Mouse (Mus musculus) adrenal gland (tissue): ENCODE data around the gene Cbx5.

Source experiments
- intact Hi-C: fragments of 180-260 bp; cut with DNase I; formaldehyde crosslinking; loops from one replicate; pipeline ENCODE4 v1.15.1; 2025

The Cbx5 gene

DNA sequence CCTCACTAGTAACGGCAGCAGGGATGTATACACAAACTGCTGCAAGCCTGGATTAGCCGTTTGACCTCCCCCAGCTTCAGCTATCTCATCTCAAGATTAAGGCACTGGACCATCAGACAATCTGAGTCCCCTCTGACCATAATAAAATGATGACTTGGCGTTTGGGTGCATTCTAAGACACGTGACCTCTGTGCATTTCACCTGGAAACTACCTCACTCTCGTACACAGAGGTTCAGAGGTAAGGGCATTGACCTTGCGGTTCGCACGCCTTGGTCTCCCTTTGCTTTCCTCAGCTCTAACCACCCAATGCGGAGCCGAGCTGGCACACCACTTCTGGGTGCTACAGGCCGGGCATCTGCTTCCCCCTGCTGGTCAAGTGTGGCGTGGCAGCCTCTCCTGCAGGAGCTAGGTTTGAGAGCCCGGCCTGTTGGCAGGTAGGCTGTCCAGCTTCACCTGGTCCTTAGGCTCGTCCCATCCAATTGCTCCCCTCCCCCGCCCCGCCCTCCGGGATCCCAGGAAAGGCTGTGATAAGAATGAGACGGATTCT, 62.7 kb downstream of the Cbx5 start:
- intact Hi-C loops = loop anchor here (2.0 to 5.0 kb wide), 3 partner anchors 190 to 415 kb away; partner anchors contain the start of genes Hoxc10 and Hoxc5

DNA sequence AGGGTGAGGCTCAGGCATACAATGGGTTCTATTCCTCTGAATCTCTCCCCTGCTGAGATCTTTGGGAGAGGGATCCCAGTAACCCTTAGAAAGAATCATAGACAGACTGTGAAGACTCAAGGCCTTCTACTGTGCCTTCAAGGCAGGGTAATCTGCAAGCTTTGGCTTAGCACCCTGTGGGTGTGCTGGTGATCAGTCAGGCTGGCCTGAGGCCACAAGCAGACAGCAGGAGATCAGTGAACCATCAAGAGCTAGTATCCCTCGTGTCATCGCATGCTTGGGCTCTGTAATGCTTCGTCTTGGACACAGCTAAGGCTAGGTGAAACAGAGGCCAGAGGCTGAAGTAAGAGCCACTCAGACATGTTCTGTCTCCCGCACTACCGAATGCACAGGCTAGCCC, 66.4 kb downstream of the Cbx5 start:
- intact Hi-C loops = no loop called here

DNA sequence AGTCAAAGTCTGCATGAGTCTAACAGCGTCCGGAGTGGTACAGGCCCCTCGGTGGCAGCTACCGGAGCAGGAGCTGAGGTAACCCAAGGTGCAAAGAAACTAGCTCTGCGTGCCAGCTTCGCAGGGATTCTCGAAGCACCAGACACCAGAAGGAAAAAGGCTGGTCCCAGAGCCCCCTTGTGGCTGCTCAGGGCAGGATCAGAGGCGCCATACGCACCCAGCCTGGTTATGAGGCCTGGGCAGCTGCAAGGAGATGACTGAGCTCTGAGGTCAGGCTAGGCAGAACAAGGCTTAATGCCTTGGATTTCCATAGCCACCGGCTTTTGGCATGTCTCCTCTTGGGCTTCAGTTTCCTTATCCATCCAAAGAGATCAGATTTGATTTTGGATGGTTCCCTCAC, 67.1 kb downstream of the Cbx5 start:
- intact Hi-C loops = no loop called here

DNA sequence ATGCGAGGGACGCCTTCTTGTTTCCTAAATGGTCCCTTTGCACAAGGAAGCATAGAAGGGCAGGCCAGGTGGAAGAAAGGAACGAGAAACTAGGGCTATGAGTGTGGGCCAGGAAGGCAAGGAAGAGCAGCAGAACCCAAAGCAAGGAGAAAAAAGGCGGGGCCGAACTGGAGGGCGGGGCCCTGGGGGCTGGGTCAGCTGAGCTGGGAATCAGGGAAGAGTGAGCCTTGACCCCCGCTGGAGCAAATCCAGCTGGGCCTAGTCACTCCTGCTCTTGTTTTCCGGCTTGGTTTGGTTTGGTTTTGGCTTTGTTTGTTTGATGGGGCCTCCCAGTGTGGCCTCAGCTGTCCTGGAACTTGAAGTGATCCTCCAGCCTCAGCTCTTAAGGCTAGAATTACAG, 68.3 kb downstream of the Cbx5 start:
- intact Hi-C loops = no loop called here

DNA sequence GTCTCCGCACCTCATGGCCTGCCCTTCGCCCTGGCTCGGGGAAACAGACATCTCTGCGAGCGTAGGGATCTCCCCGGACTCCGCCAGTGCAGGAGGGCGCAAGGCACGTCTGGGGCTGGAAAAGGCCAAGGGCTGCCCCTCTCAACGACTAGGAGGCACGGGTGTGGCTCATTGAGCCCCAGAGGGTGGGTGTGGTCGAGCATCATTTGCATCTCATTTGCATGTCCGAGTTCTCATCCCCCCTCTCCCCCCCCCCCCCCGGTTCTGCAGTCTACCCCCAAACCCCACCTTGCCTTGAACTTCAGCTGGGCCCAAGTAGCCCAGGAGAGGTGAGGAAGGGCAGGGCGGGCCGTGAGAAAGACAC, 69.3 kb downstream of the Cbx5 start:
- intact Hi-C loops = no loop called here

DNA sequence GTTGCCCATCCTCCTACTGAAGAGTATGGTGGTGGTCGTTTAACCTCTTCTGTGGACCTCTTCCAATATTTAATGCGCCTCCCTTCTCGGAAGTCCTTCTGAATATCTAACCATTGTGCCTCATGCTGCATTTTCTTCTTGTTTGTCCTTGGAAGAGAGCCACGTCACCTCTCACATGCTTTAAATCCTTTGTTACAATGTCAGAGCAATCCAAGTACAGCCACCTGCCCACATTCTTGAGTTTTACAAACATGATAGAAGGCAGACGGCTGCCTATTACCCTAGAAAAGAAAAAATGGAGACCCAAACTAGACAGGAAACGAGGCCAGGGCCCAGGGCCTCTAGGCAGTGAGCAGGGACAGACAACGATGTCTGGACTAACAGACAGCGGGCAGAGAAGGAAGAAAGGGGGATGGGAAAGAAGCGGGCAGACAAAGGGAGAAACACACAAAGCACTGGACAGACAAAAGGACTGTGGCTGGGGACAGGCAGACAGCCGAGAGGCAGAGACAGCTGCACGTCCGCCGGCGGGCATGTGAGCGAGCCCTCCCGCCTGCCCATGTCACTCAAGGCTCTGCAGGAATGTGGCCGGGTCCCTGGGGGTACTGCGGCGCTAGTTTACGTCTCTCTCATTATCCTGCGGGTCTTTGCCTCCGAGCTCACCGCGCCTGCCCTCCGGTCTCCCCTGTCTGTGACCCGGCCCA, 69.9 kb downstream of the Cbx5 start:
- intact Hi-C loops = no loop called here

DNA sequence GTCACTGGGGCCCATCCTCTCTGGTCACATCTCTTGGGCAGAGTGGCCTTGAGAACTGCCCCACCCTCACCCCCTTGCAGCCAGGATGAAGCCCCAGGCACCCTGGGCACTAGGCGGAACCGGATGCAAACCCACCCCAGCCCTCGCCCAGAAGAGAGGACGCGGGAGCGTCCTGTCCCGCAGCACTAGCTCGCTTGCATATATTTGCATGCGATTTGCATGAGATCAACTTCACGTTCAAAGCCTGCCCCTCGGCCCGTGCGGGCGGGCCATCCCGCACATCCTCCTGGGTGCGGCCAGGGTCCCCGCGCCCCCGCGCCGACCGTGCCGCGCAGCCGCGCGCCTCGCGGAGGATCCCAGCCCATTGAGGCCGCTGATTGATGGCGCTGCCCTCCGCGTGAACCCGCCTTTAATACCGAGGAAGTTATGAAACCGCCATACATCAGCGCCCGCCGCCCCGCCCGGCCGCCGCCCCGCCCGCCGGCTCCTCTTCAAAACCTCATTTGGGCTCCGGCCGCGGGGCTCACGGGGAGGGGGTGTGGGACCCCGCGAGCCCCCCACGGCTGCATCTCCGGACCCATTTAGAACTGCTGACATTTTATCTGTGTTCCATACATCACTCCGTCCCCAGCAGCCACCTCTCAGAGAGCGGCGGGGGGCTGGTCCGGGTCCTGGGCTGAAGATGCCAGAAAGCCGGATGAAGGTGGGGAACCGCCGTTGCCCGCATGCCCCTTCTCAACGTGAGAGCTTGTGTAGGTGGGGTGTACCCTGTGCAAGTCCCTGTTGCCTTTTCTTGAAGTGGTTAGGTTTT, 70.6 kb downstream of the Cbx5 start:
- intact Hi-C loops = no loop called here

DNA sequence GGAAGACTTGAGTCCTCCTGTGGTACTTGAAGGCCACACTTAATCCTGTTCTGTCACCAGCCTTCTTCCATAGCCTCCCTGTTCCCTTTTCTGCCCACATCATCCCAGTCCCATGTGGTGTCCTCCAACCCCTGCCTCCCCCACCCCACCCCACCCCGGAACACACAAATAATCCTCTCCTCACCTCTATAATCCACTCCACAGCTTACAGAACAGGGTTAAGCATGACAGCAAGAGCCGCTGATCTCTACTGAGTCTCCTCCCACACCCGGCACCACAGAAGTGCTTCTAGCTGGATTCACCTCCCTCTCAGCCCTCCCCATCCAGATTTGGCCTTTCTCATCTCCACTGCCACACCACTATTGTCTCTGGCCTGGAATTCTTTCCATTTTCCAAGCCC, 71.8 kb downstream of the Cbx5 start:
- intact Hi-C loops = no loop called here

DNA sequence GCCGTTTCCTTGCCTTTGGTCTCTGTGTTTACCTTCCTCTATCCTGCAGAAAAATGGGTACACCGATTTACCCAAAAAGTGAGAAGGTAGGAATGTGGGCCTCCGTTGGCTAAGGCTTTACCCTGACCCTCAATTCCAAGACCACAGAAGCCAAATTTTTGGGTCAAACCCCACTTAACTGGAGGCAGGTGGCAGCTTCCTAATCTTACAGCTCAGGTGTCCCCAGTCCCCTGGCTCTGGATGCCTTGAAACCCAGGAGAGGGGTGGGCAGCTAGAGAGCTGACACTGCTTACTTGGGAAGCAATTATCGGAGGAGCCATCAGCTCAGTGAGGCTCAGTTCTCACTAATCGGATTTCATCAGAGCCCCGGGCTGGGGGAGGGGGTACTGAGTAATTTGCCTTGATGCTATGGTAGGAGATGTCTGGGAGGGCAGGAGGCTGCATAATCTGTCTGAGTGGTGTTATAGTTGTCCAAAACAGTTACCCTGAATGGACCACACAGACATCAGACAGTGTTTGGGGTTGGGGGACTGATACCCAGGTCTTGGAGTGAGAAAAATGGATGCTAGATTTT, 72.5 kb downstream of the Cbx5 start, which contains the start of gene Smug1:
TSS of gene Smug1 (minus strand) at position 51 of the 574 bp plus-strand sequence.
- intact Hi-C loops = no loop called here

DNA sequence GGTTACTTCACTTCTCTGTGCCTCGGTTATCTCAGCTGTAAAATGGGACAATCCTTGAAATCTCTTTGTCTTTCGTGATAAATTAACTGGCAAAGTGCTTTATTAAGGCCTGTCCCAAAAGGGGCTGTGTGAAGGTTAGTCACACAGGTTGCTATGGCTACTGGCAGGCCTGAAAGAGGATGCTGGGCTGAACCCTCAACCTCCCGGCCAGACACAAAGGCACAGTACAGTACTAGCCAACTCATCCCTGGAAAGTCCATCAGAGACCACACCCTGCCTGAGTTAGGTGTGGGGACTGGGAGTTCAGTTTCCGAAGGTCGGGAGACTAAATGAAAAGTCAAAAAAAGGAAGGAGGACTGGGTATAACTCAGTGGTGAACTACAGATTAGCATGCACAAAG, 73.7 kb downstream of the Cbx5 start:
- intact Hi-C loops = no loop called here

DNA sequence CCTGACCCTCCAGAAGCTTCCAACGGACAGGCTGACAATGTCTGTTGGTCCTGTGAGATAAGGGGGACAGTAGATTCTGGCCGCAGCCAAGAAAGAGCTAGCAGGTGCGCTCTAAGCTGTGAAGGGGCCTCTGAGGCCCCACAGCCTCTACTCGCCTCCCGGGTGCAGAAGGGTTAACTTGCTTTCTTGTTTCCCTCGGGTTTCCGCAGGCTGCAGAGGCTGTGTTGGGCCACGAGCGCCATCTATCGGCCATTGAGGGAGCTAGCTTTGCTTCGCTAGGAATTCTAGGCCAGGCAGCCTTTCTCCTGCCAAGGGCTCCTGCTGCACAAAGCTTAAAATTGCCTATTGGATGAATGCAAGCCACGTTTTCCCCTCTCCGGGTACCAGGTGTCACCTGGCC, 74.2 kb downstream of the Cbx5 start:
- intact Hi-C loops = no loop called here

DNA sequence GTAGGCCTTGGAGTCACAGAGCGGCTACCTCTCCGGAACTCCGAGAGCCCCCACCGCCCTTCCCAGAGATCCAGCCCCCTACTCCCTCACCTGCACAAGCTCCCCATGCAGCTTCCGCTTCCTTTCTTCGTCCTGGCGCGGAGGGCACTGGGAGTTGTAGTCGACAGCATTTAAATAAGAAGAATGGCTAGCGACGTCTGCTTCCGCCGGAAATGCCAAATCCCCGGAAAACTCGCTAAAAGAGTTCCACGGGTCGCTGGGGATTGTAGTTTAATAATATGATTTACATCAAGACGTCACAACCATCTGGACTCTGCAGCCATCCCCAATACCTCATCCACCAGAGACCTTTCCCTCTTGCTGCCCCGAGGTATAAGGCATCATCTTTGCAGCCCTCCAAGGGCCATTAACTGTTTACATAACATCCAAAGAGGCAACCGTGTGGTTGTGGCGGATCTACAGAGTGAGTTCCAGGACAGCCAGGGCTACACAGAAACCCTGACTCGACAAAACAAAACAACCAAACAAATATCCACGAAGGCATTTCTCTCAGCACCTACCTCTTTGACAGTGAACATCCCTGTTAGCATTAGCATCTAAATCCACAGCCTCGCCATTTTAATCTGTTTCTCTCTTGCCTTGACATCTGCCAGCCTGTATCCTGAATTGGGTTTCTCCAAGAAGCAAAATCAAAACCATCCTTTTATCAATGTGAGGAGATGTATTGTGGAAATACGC, 76.3 kb downstream of the Cbx5 start:
- intact Hi-C loops = loop anchor here (5.0 kb wide), 1 partner anchor 36 kb away; no protein-coding TSS in a partner anchor

DNA sequence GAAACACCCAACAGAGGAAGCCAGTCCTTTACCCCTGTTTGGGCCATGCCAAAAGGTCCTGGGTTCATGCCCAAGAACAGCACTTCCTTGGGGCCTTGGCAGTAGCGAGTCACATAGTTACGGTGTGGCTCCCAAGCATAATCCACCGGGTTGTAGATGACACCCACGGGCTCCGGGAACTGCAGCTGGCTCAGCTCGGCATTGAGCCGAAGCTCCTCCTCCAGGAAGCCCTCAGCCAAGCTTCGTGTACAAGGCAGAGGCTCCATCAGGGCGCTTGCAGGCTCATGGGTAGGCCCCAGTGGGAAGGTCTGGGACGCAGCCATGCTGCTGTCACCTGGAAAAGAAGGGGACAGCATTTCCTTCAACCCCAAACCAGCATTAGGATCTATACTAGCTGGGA, 82.0 kb downstream of the Cbx5 start:
- intact Hi-C loops = no loop called here

DNA sequence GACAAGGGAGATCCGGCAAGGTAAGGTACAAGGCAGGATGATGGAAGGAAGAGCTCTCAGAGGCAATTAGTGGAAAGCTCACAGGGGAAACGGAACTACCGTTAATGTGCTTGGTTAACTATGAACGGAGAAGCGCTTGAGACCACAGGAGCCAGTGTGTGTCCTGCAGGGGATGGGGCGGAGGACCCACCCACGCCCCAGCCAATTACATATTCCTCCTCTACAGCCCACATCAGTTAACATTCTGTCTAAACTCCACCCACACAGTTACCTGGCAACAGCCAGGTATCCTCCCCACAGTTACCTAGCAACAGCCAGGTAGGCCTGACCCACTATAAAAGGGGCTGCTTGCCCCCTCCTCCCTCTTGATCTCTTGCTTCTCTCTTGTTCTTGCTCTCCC, 82.7 kb downstream of the Cbx5 start:
- intact Hi-C loops = no loop called here

DNA sequence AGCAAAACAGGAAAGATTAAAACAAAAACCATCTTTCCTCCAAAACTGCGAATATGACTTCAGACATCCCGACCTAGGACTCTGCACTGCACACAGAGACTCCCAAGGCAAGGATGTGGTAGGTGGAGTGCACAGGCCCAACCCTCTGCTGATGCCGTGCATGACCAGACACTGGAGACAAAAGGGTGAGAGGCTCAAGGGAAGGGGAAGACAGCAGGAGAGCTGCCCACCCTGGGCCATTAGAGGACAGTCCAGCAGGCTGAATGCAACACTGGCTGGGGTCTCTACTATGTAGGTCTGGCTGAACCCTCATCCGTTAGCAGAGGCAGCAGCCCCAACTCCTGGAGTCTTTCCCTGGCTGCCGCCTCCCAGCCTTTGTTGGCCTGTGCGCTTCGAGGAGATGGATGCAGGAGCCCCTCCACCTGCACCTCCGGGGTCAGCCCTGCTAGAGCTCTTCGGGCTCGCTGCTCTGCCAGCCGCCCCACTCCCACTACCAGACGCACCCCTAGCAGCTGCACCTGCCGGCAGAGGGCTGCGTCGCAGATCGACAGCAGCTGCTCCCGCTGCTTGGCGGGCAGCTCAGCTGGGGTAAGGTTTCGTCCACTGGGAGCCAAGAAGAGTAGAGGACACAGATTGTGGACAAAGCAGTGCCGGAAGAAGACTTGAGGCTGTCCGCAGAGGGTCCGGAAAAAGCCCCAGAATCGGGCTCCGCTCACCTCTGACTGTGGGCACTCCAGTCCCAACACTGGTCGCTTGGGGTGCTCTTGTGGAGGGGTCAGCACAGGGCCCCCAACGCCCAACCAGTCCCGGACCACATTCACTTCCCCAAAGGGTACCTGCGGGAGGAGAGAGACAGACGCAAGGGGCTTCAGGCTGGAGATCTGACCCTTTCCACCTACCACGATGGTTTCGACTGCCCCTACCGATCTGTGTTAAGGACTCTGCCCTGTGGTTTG, 84.0 kb downstream of the Cbx5 start:
- intact Hi-C loops = no loop called here

DNA sequence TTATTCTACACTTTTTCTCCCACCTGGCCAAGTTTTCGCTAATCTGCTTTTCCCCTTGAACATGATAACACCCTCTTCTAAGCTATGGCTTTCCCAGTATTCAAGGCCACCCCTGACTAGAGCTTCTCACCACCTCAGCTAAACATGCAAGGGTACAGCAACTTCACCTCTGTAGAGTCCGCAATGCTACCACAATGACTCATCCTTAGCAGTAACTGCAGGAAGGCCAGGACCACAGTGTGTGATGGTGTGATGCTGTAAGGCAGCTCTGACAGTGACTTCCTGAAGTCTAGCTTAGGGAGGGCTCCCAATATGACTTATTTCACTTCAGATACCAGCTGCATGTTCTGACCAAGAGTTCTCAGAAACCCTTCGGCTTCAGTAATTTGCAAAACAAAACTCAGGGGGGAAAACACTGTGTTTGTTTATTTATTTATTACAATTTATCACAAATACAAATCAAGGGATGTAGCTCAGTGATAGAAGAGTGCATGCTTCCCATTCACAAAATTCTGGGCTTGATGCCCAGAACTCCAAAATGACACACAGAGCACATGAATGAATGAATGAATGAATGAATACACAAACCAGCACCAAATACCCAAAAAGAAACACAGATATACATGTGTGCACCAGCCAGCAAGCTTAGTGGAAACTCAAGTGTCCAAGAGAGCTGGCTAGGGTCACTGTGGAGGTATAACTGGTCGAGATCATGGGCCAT, 86.6 kb downstream of the Cbx5 start:
- intact Hi-C loops = no loop called here

DNA sequence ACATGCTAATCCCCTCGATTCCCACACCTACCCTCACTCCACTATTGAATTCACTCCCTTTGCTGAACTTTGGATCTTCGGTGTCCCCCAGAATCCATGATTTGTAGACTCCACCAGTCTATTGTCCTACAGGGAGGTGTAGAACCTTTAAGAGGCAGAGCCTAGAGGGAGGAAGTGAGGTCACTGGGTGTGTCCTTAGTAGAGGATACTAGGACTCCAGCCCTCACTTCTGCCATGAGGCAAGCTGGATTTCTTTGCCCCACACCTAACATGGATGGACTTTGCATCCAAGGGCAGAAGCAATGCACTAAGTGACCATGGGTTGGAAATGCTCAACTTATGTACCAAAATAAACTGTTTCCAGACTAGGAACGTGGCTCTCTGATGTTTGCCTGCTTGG, 87.2 kb downstream of the Cbx5 start:
- intact Hi-C loops = no loop called here

DNA sequence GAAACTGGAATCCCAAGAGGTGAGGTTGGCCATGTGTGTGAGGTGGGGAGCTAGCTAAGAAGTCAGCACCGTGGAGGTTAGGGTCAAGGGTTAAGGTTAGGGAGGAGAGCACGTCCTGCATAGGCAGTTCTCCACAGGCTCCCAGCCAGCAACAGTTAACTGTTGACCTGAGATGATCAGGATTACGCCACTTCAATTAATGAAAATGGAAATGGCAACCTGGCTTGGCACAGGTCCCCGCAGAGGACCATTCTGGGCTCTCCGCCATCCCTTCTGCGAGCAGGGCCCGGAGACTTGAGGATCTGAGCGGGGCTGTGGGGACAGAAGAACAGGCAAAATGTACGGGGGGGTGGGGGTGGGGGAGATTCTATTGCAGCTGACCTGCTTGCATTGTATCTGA, 91.8 kb downstream of the Cbx5 start:
- intact Hi-C loops = no loop called here

DNA sequence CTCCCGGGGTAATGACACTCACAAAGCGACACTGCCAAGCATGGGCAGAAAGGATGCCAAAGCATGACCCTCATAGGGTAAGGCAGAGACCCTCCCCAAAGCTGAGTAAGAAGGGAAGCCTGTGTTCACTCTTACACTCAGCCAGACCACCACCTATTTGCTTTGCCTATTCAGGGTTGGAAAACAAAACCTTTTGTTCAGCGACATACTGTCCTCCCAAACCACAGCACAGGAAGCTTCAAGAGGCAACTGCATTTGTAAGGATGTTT, 92.3 kb downstream of the Cbx5 start:
- intact Hi-C loops = no loop called here
